Mouse (Mus musculus) embryonic fibroblast, embryonic 13.5 days (primary cell): ENCODE data around the gene Eif4g3.

Experiments used
- CTCF ChIP-seq: IDR thresholded peaks from 2 replicates; pipeline ENCODE4 v1.5.1; 2011; ENCODE audit warnings: mild to moderate bottlenecking, control low read depth, low read length, moderate library complexity, borderline replicate concordance; ENCODE audit not compliant: insufficient read depth
- POLR2A ChIP-seq: IDR thresholded peaks from 2 replicates; pipeline ENCODE4 v1.6.1; 2011; ENCODE audit warnings: low read depth, mild to moderate bottlenecking, control low read depth, low read length, moderate library complexity

DNA sequence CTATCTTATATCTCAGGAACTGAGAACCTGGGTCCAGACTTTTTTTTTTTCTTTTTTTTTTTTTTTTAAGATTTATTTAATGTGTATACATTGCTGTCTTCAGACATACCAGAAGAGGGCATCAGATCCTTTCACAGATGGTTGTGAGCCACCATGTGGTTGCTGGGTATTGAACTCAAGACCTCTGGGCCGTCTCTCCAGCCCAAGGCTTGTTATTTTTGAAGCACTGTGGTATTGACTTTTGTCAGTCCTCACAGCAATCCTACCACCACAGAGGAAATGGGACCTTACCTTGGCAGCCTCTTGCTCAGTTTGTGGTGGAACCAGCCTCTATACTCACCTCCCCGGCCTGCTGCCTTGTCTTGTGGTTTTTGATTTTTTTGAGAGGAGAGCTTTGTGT is 137.3 kb downstream of the Eif4g3 start:
- TF ChIP-seq CTCF (no peak), POLR2A (no peak)
